Mouse (Mus musculus): ENCODE measurements at regions not wholly inside any gene's neighbourhood (a gene's known extent, or its start where the extent isn't known, plus 50 kb on each side); places are given as distances from the start of the nearest gene placed in this dataset.

DNA sequence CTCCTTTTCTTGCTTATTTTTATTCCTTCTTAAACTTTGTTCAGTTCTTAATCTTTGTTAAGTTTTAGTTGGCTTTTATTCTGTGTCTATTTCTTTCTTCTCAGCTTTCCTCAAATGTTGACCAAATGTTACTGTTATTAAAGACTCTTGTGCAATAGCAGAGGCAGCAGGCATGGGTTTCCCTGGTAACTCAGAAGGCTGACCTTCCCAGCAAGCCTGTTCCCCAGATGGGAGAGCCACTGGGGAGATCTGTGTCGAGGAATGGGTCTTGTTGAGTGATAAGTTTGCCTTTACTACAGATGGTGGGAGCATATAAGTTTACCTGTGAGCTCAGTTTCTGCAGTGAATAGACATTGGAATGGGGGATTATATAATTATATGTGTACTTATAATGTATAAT lies 237.2 kb downstream of the Plpp3 start:
- no peak overlapping the region for H3K9ac ChIP-seq (ENCODE audit: low read depth, low read length)
- H3K9me3 ChIP-seq (replicated peaks; ENCODE audit: control insufficient read depth, low read length, poor library complexity, severe bottlenecking): no peaks in the 10 kb centered on the region
- ATAC-seq: no peak
- H3K4me2 ChIP-seq (ENCODE audit: low read length): no peak overlapping the region
- H3K4me3 ChIP-seq (ENCODE audit: low read depth, low read length): no peak overlapping the region
- no peaks in the 10 kb centered on the region for H3K4me1 ChIP-seq (ENCODE audit: control insufficient read depth, insufficient read depth, low read length)
- WGBS: 60% methylated on average over 1 of the region's 1 CpGs
- no peaks in the 10 kb centered on the region for H3K27me3 ChIP-seq (ENCODE audit: control insufficient read depth, insufficient read depth, low read depth, low read length)
- no peaks in the 10 kb centered on the region for H3K36me3 ChIP-seq (ENCODE audit: control insufficient read depth, insufficient read depth, low read length)
- H3K27ac ChIP-seq (ENCODE audit: low read length): no peak overlapping the region

- H3K4me3 ChIP-seq (ENCODE audit: low read depth, low read length): no peak overlapping the region
- H3K9me3 ChIP-seq (replicated peaks; ENCODE audit: control insufficient read depth, low read length, poor library complexity, severe bottlenecking): no peaks in the 10 kb centered on the region
- WGBS: 85% methylated on average over 2 of the region's 2 CpGs
- H3K27ac ChIP-seq (ENCODE audit: low read length): no peak overlapping the region
- H3K27me3 ChIP-seq (ENCODE audit: control insufficient read depth, insufficient read depth, low read depth, low read length): no peaks in the 10 kb centered on the region
- ATAC-seq: no peak
- no peak overlapping the region for H3K4me2 ChIP-seq (ENCODE audit: low read length)
- H3K9ac ChIP-seq (ENCODE audit: low read depth, low read length): no peak overlapping the region
- no peaks in the 10 kb centered on the region for H3K36me3 ChIP-seq (ENCODE audit: control insufficient read depth, insufficient read depth, low read length)
- no peaks in the 10 kb centered on the region for H3K4me1 ChIP-seq (ENCODE audit: control insufficient read depth, insufficient read depth, low read length)
Measured at GRCm38 (mm10) chr4:105397451-105397850, 240.3 kb downstream of the Plpp3 start.

GRCm38 (mm10) chr4:105402021-105402420 lies 244.9 kb downstream of the Plpp3 start:
- whole genome bisulfite sequencing: 82% methylated on average over 3 of the region's 3 CpGs
- H3K4me3 ChIP-seq (ENCODE audit: low read depth, low read length): no peak overlapping the region
- no peak for ATAC-seq

GRCm38 (mm10) chr4:105403169-105403568 lies 246.0 kb downstream of the Plpp3 start:
- Histone ChIP-seq H3K27me3 (ENCODE audit: control insufficient read depth, insufficient read depth, low read depth, low read length) (no peaks in the 10 kb centered on the region), H3K9ac (ENCODE audit: low read depth, low read length) (no peak overlapping the region), H3K9me3 (replicated peaks; ENCODE audit: control insufficient read depth, low read length, poor library complexity, severe bottlenecking) (no peaks in the 10 kb centered on the region), H3K36me3 (ENCODE audit: control insufficient read depth, insufficient read depth, low read length) (no peaks in the 10 kb centered on the region), H3K4me3 (ENCODE audit: low read depth, low read length) (no peak overlapping the region), H3K27ac (ENCODE audit: low read length) (no peak overlapping the region), H3K4me2 (ENCODE audit: low read length) (no peak overlapping the region), H3K4me1 (ENCODE audit: control insufficient read depth, insufficient read depth, low read length) (no peaks in the 10 kb centered on the region)
- WGBS: 61% methylated on average over 3 of the region's 3 CpGs
- ATAC-seq: no peak

More at GRCm38 (mm10) chr4:105402021-105402420, 244.9 kb downstream of the Plpp3 start:
- Histone ChIP-seq H3K27me3 (ENCODE audit: control insufficient read depth, insufficient read depth, low read depth, low read length) (no peaks in the 10 kb centered on the region), H3K9me3 (replicated peaks; ENCODE audit: control insufficient read depth, low read length, poor library complexity, severe bottlenecking) (no peaks in the 10 kb centered on the region), H3K4me1 (ENCODE audit: control insufficient read depth, insufficient read depth, low read length) (no peaks in the 10 kb centered on the region), H3K9ac (ENCODE audit: low read depth, low read length) (no peak overlapping the region), H3K36me3 (ENCODE audit: control insufficient read depth, insufficient read depth, low read length) (no peaks in the 10 kb centered on the region), H3K4me2 (ENCODE audit: low read length) (no peak overlapping the region), H3K27ac (ENCODE audit: low read length) (no peak overlapping the region)

DNA sequence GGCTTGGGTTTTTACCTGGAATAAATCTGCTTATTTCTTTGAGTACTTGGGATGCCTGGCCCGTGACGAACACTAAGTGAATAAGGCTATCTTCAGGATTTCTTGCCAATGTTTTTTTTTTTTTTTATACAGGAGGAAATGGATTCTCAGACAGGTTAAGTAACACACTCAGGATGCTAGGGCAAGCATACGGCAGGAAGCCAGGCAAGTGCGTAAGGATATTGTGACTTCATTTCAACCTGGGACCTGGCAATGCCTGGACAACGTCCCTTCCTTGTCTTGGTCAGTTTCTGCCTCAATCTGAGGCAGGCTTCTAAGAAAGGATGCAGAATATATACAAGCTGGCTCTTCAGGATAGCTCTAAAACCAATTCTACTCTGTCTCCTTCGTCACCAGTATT lies 246.5 kb downstream of the Plpp3 start:
- Histone ChIP-seq H3K9ac (ENCODE audit: low read depth, low read length) (no peak overlapping the region), H3K4me3 (ENCODE audit: low read depth, low read length) (no peak overlapping the region), H3K9me3 (replicated peaks; ENCODE audit: control insufficient read depth, low read length, poor library complexity, severe bottlenecking) (no peaks in the 10 kb centered on the region), H3K4me2 (ENCODE audit: low read length) (no peak overlapping the region), H3K27me3 (ENCODE audit: control insufficient read depth, insufficient read depth, low read depth, low read length) (no peaks in the 10 kb centered on the region), H3K4me1 (ENCODE audit: control insufficient read depth, insufficient read depth, low read length) (no peaks in the 10 kb centered on the region), H3K36me3 (ENCODE audit: control insufficient read depth, insufficient read depth, low read length) (no peaks in the 10 kb centered on the region), H3K27ac (ENCODE audit: low read length) (no peak overlapping the region)
- ATAC-seq: no peak
- WGBS: 92% methylated on average over 6 of the region's 6 CpGs

DNA sequence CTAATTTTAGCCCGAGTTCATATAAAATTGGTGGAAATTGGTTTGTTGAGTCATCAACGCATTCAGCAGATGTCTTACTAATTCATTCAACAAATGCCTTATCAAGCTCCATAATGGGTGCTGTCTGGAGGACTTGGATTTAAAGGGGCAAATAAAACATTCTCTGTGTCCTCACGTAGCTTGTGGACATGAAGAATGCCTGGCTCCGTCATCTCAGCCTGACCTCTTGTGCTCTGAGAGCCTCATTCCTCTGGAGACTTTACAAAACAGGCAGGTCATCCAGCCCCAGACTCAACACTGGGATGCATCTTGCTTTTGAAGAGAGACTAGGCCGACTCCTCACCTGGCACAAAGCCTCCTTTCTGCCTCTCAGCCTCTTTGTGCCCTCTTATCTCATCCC lies 248.6 kb downstream of the Plpp3 start:
- H3K4me3 ChIP-seq (ENCODE audit: low read depth, low read length): no peak overlapping the region
- ATAC-seq: no peak

GRCm38 (mm10) chr4:105406786-105407464 lies 249.8 kb downstream of the Plpp3 start:
- Histone ChIP-seq H3K27me3 (ENCODE audit: control insufficient read depth, insufficient read depth, low read depth, low read length) (no peaks in the 10 kb centered on the region), H3K4me3 (ENCODE audit: low read depth, low read length) (no peak overlapping the region), H3K36me3 (ENCODE audit: control insufficient read depth, insufficient read depth, low read length) (no peaks in the 10 kb centered on the region), H3K9me3 (replicated peaks; ENCODE audit: control insufficient read depth, low read length, poor library complexity, severe bottlenecking) (no peaks in the 10 kb centered on the region), H3K9ac (ENCODE audit: low read depth, low read length) (no peak overlapping the region), H3K27ac (ENCODE audit: low read length) (no peak overlapping the region), H3K4me1 (ENCODE audit: control insufficient read depth, insufficient read depth, low read length) (no peaks in the 10 kb centered on the region), H3K4me2 (ENCODE audit: low read length) (no peak overlapping the region)
- WGBS: 68% methylated on average over 14 of the region's 14 CpGs
- ATAC-seq: no peak

More for the DNA sequence above, 248.6 kb downstream of the Plpp3 start:
- H3K4me1 ChIP-seq (ENCODE audit: control insufficient read depth, insufficient read depth, low read length): no peaks in the 10 kb centered on the region
- no peak overlapping the region for H3K9ac ChIP-seq (ENCODE audit: low read depth, low read length)
- 94% methylated on average over 5 of the region's 5 CpGs for WGBS
- no peaks in the 10 kb centered on the region for H3K27me3 ChIP-seq (ENCODE audit: control insufficient read depth, insufficient read depth, low read depth, low read length)
- no peaks in the 10 kb centered on the region for H3K9me3 ChIP-seq (replicated peaks; ENCODE audit: control insufficient read depth, low read length, poor library complexity, severe bottlenecking)
- H3K4me2 ChIP-seq (ENCODE audit: low read length): no peak overlapping the region
- H3K36me3 ChIP-seq (ENCODE audit: control insufficient read depth, insufficient read depth, low read length): no peaks in the 10 kb centered on the region
- H3K27ac ChIP-seq (ENCODE audit: low read length): no peak overlapping the region

GRCm38 (mm10) chr4:105408896-105409295 lies 251.7 kb downstream of the Plpp3 start:
- ATAC-seq: no peak
- Histone ChIP-seq H3K4me1 (ENCODE audit: control insufficient read depth, insufficient read depth, low read length) (no peaks in the 10 kb centered on the region), H3K9me3 (replicated peaks; ENCODE audit: control insufficient read depth, low read length, poor library complexity, severe bottlenecking) (no peaks in the 10 kb centered on the region), H3K36me3 (ENCODE audit: control insufficient read depth, insufficient read depth, low read length) (no peaks in the 10 kb centered on the region), H3K4me3 (ENCODE audit: low read depth, low read length) (no peak overlapping the region), H3K27ac (ENCODE audit: low read length) (no peak overlapping the region), H3K4me2 (ENCODE audit: low read length) (no peak overlapping the region), H3K27me3 (ENCODE audit: control insufficient read depth, insufficient read depth, low read depth, low read length) (no peaks in the 10 kb centered on the region), H3K9ac (ENCODE audit: low read depth, low read length) (no peak overlapping the region)
- 83% methylated on average over 9 of the region's 9 CpGs for WGBS

DNA sequence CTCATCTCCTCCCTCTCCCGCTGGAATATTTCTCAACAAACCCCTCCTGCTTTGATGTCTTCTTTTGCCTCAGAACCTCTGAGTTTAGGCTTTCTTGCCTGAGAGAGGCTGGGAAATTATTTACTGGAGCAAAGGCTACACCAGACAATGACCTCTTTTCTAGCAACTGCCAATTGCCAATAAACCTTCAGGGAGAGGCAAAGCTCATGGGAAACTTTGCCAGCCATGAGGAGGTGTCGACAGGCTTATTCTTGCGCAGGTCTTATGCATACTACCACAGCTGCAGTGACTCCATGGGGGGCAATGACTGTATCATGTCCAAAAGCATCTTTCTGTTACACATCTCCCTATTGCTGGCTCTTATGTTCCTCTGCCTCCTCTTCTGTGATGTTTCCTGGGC lies 260.0 kb downstream of the Plpp3 start:
- H3K4me3 ChIP-seq (ENCODE audit: low read depth, low read length): no peak overlapping the region
- no peak for ATAC-seq
- H3K27ac ChIP-seq (ENCODE audit: low read length): no peak overlapping the region
- 96% methylated on average over 3 of the region's 3 CpGs for WGBS
- H3K9ac ChIP-seq (ENCODE audit: low read depth, low read length): no peak overlapping the region
- no peaks in the 10 kb centered on the region for H3K27me3 ChIP-seq (ENCODE audit: control insufficient read depth, insufficient read depth, low read depth, low read length)
- no peaks in the 10 kb centered on the region for H3K36me3 ChIP-seq (ENCODE audit: control insufficient read depth, insufficient read depth, low read length)
- H3K4me1 ChIP-seq (ENCODE audit: control insufficient read depth, insufficient read depth, low read length): no peaks in the 10 kb centered on the region
- no peaks in the 10 kb centered on the region; the same call in 1 of the 2 replicates for H3K9me3 ChIP-seq (replicated peaks; ENCODE audit: control insufficient read depth, low read length, poor library complexity, severe bottlenecking)
- H3K4me2 ChIP-seq (ENCODE audit: low read length): no peak overlapping the region
